Mouse (Mus musculus): Measurements from ENCODE around the gene Sh3d21. TPM values are rescaled to one million over a fixed set of nuclear protein-coding genes. Genes with fewer than 3 reads are reported as not detected.
"Not testable (repeated sequence)": the region's sequence is repeated elsewhere in the genome, so short reads cannot be mapped to it uniquely, and the experiment has no call there.

Sh3d21 gene
- polyA plus RNA-seq, 1 experiment from 2014 or later: 1.3 TPM

GRCm38 (mm10) chr4:126197485-126197884 is 34.2 kb upstream of the Sh3d21 start:
- Histone ChIP-seq H3K9ac (no peak overlapping the region), H3K4me3 (no peak overlapping the region), H3K4me2 (no peak overlapping the region), H3K36me3 (replicated peaks) (peaks cover 9% of the 10 kb centered on the region; the same call in 1 of the 2 replicates), H3K9me3 (no peaks in the 10 kb centered on the region), H3K27me3 (replicated peaks) (no peaks in the 10 kb centered on the region), H3K27ac (no peak overlapping the region), H3K4me1 (peaks cover 30% of the 10 kb centered on the region)
- WGBS: 73% methylated on average over 3 of the region's 3 CpGs
- ATAC-seq (replicated peaks): no peak

DNA sequence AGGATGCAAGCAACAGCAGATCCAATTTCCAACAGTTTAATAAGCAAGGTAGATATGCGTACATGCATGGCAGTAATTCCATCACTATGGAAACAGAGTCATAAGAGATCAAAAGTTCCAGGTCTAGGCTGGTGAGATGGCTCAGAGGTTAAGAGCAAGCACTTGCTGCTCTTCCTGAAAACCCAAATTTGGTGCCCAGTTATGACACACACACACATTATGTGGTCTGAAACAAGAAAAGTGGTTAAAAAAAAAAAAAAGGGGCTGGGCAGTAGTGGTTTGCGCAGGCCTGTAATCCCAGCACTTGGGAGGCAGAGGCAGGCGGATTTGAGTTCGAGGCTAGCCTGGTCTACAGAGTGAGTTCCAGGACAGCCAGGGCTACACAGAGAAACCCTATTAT is 31.6 kb upstream of the Sh3d21 start:
- peaks cover 9% of the 10 kb centered on the region; the same call in 1 of the 2 replicates for H3K36me3 ChIP-seq (replicated peaks)
- peaks cover 14% of the 10 kb centered on the region for H3K4me1 ChIP-seq
- no peaks in the 10 kb centered on the region for H3K27me3 ChIP-seq (replicated peaks)
- ATAC-seq (replicated peaks): no peak
- 97% methylated on average over 4 of the region's 4 CpGs for WGBS
- H3K9me3 ChIP-seq: no peaks in the 10 kb centered on the region
- no peak overlapping the region for H3K4me2 ChIP-seq
- H3K27ac ChIP-seq: no peak overlapping the region
- no peak overlapping the region for H3K9ac ChIP-seq
- no peak overlapping the region for H3K4me3 ChIP-seq

DNA sequence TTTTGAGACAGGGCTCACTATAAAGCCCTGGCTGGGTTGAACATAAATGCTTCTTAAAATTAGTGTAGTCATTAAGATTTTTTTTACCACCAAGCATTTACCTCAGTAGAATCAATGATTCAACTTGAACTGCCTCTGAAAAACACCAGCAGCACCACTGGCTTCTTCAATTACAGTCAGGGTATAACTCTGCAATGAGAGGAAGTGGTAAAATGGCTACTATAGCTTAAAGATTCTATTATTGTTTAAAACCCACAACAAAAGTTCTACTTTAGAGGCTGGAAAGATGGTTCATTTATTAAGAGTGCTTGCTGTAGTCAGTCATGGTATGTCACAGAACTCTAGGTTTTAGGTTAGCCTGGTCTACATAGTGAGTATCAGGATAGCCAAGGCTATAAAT is 30.9 kb upstream of the Sh3d21 start:
- Histone ChIP-seq H3K4me2 (no peak overlapping the region), H3K9ac (no peak overlapping the region), H3K27me3 (replicated peaks) (no peaks in the 10 kb centered on the region), H3K4me1 (0 out of 2 replicates have a peak, but pooled peaks cover 8% of the 10 kb centered on the region), H3K4me3 (no peak overlapping the region), H3K36me3 (replicated peaks) (peaks cover 9% of the 10 kb centered on the region; the same call in 1 of the 2 replicates), H3K27ac (no peak overlapping the region), H3K9me3 (no peaks in the 10 kb centered on the region)
- ATAC-seq (replicated peaks): no peak

DNA sequence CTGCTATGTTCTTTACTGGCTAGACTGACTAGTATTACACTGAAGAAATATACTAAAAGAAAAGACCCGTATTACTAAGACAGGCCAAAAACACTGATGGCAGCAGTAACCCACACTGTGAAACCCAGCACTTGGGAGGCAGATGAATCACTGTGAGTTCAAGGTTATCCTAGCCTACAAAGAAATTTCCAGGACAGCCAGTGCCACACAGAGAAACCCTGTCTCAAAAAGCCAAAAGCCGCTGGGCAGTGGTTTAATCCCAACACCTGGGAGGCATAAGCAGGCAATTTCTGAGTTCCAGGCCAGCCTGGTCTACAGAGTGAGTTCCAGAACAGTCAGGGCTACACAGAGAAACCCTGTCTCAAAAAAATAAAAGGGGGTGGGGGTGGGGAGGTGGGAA is 27.3 kb upstream of the Sh3d21 start:
- no peak overlapping the region for H3K27ac ChIP-seq
- no peaks in the 10 kb centered on the region for H3K9me3 ChIP-seq
- H3K4me1 ChIP-seq: no peaks in the 10 kb centered on the region
- no peak overlapping the region for H3K4me3 ChIP-seq
- H3K4me2 ChIP-seq: no peak overlapping the region
- WGBS: 93% methylated on average over 2 of the region's 2 CpGs
- peaks cover 9% of the 10 kb centered on the region; the same call in 1 of the 2 replicates for H3K36me3 ChIP-seq (replicated peaks)
- no peak for ATAC-seq (replicated peaks)
- no peak overlapping the region for H3K9ac ChIP-seq
- no peaks in the 10 kb centered on the region for H3K27me3 ChIP-seq (replicated peaks)

GRCm38 (mm10) chr4:126187096-126187495 is 23.8 kb upstream of the Sh3d21 start:
- no peak overlapping the region for H3K9ac ChIP-seq
- WGBS: 92% methylated on average over 3 of the region's 3 CpGs
- no peaks in the 10 kb centered on the region for H3K27me3 ChIP-seq (replicated peaks)
- no peaks in the 10 kb centered on the region for H3K9me3 ChIP-seq
- ATAC-seq (replicated peaks): no peak
- no peak overlapping the region for H3K4me3 ChIP-seq
- no peak overlapping the region for H3K4me2 ChIP-seq
- H3K4me1 ChIP-seq: no peaks in the 10 kb centered on the region
- no peak overlapping the region for H3K27ac ChIP-seq
- peaks cover 6% of the 10 kb centered on the region; the same call in 1 of the 2 replicates for H3K36me3 ChIP-seq (replicated peaks)

DNA sequence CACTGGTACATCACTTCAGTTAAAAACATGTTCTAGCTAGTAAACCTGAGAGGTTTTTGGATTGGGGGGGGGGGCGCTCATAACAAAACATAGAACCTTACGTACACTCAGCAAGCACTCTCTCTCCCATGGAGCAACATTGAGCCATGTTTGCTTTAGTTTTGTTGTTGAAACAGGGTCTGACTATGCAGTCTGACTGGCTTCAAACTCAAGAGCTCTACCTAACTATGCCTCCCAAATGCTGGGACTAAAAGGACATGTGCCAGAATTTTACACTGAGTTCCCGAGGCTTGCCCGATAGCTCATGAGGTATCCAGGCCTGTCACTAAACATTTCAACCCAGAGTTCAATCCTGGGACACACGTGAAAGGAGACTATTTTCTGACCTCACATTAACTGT is 19.7 kb upstream of the Sh3d21 start:
- Histone ChIP-seq H3K4me3 (no peak overlapping the region), H3K9me3 (no peaks in the 10 kb centered on the region), H3K36me3 (replicated peaks) (peaks cover 17% of the 10 kb centered on the region; the same call in 1 of the 2 replicates), H3K27ac (no peak overlapping the region), H3K9ac (no peak overlapping the region), H3K27me3 (replicated peaks) (no peaks in the 10 kb centered on the region), H3K4me2 (no peak overlapping the region), H3K4me1 (no peaks in the 10 kb centered on the region)
- ATAC-seq (replicated peaks): no peak
- WGBS: 87% methylated on average over 5 of the region's 5 CpGs

GRCm38 (mm10) chr4:126181170-126181957 is 18.1 kb upstream of the Sh3d21 start:
- Histone ChIP-seq H3K9me3 (no peaks in the 10 kb centered on the region), H3K4me1 (no peaks in the 10 kb centered on the region), H3K27me3 (replicated peaks) (no peaks in the 10 kb centered on the region), H3K4me3 (no peak overlapping the region), H3K36me3 (replicated peaks) (peaks cover 26% of the 10 kb centered on the region), H3K27ac (no peak overlapping the region), H3K9ac (no peak overlapping the region), H3K4me2 (no peak overlapping the region)
- 59% methylated on average over 7 of the region's 7 CpGs for WGBS
- no peak for ATAC-seq (replicated peaks)

GRCm38 (mm10) chr4:126175980-126176379 is 12.7 kb upstream of the Sh3d21 start:
- peaks cover 57% of the 10 kb centered on the region for H3K36me3 ChIP-seq (replicated peaks)
- H3K4me1 ChIP-seq; H3K27me3 ChIP-seq (replicated peaks); H3K9ac ChIP-seq; H3K4me3 ChIP-seq; H3K4me2 ChIP-seq; H3K27ac ChIP-seq; ATAC-seq (replicated peaks); H3K9me3 ChIP-seq: not testable (repeated sequence)
- WGBS: 93% methylated on average over 7 of the region's 7 CpGs

GRCm38 (mm10) chr4:126173800-126174199 is 10.5 kb upstream of the Sh3d21 start:
- H3K36me3 ChIP-seq (replicated peaks): peaks cover 56% of the 10 kb centered on the region
- no peak overlapping the region for H3K27ac ChIP-seq

GRCm38 (mm10) chr4:126170737-126171136 is 7.4 kb upstream of the Sh3d21 start:
- H3K4me2 ChIP-seq; H3K9me3 ChIP-seq; H3K27me3 ChIP-seq (replicated peaks); H3K4me3 ChIP-seq; H3K27ac ChIP-seq; H3K9ac ChIP-seq; ATAC-seq (replicated peaks); H3K4me1 ChIP-seq: not testable (repeated sequence)
- peaks cover 52% of the 10 kb centered on the region for H3K36me3 ChIP-seq (replicated peaks)
- 97% methylated on average over 5 of the region's 5 CpGs for WGBS

More at GRCm38 (mm10) chr4:126173800-126174199, 10.5 kb upstream of the Sh3d21 start:
- ATAC-seq (replicated peaks): no peak
- 93% methylated on average over 5 of the region's 5 CpGs for WGBS
- Histone ChIP-seq H3K9me3 (no peaks in the 10 kb centered on the region), H3K4me1 (no peaks in the 10 kb centered on the region), H3K4me3 (no peak overlapping the region), H3K9ac (no peak overlapping the region), H3K4me2 (no peak overlapping the region), H3K27me3 (replicated peaks) (no peaks in the 10 kb centered on the region)

GRCm38 (mm10) chr4:126168851-126169250 is 5.6 kb upstream of the Sh3d21 start:
- 91% methylated on average over 6 of the region's 6 CpGs for WGBS
- H3K4me1 ChIP-seq: no peaks in the 10 kb centered on the region
- no peak overlapping the region for H3K27ac ChIP-seq
- H3K27me3 ChIP-seq (replicated peaks): no peaks in the 10 kb centered on the region
- no peak overlapping the region for H3K9ac ChIP-seq
- H3K4me2 ChIP-seq: no peak overlapping the region
- no peaks in the 10 kb centered on the region for H3K9me3 ChIP-seq
- H3K36me3 ChIP-seq (replicated peaks): peaks cover 34% of the 10 kb centered on the region
- ATAC-seq (replicated peaks): no peak
- no peak overlapping the region for H3K4me3 ChIP-seq

DNA sequence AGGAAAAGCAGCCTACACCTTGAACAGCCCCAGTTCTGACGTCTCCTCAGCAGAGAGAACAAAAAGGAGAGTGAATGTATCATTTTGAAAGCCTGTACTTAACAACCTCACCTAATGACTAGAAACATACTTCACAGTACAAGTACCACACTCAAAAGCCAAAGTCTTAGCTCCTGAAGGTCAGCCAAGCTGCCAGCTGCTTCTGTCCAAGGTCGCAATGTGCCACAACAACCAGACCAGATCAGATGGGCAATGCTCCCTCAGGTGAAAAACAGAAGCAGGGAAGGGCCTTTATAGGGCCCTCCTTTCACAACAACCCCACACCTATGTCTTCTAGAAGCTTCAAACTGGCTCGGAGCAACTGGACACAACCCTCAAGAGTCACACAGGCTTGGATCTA is 2.8 kb upstream of the Sh3d21 start:
- H3K27ac ChIP-seq: no peak overlapping the region
- peaks cover 11% of the 10 kb centered on the region for H3K4me1 ChIP-seq
- H3K27me3 ChIP-seq (replicated peaks): no peaks in the 10 kb centered on the region
- WGBS: 82% methylated on average over 3 of the region's 3 CpGs
- H3K4me3 ChIP-seq: no peak overlapping the region
- H3K9me3 ChIP-seq: no peaks in the 10 kb centered on the region
- H3K4me2 ChIP-seq: no peak overlapping the region
- no peak for ATAC-seq (replicated peaks)
- H3K9ac ChIP-seq: no peak overlapping the region
- peaks cover 21% of the 10 kb centered on the region for H3K36me3 ChIP-seq (replicated peaks)

DNA sequence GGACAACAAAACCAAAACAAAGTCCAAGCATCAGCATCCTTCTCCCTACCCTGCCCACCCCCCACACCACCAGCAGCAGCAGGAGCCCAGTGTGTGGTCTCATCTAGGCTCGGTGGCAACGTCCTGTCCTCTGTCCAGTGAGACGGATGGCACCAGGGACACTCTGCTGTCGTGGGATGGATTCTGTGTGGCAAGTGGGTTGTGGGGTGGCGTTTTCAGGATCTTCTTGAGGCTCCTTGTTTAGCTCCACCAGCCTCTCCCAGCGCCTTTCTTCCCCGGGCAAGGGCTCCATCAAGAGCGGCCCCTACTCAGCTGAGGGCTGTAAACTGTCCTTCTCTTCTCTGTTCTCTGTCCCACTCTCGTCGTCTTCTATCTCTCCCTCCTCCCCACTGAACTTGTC is 1.8 kb upstream of the Sh3d21 start:
- H3K9ac ChIP-seq; ATAC-seq (replicated peaks); H3K9me3 ChIP-seq; H3K27ac ChIP-seq; H3K27me3 ChIP-seq (replicated peaks); H3K4me2 ChIP-seq; H3K4me3 ChIP-seq: not testable (repeated sequence)
- Histone ChIP-seq H3K4me1 (peaks cover 11% of the 10 kb centered on the region), H3K36me3 (replicated peaks) (peaks cover 13% of the 10 kb centered on the region)
- 74% methylated on average over 10 of the region's 10 CpGs for WGBS

All from midbrain, embryonic 15.5 days (tissue).